8 mouse cellular contexts compared by ENCODE assay signal in the genomic region with DNA sequence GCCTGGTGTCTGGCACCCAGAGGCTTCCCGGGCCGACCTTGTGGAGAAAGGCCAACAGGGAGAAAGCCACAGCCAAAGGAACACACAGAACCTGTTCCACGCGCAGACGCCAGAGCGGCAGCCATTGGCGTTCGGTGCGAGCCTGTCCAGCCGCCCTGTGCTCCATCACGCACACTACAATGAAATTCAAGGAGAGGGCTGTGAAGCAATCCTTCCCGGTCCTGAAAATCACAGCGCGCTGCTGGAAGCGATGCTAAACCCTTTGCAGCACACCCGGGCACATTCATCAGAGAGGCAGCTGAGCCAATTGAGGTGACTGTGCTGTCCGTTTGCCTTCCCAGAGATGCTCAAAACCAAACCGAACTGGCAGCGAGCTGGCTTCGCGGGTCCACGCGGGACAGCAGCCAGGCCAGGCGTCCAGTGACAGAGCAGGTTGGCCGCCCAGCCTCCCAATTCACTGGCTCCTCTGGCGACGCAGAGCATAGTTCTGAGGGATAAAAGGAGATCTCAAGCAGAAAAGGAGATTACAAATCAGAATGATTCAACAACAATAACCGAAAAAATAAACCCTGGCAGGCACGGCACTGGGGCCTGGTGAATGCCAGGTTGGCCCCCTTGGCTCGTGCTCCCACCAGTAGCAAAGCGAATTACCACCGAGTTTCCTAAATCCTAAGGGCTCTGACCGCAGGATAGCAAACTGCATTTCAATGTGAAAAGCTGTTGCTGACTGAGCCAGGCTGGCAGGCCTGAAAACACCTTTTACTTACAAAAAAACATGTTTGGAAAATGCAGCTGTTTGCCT.
A peak's percentile ranks its signal among the peaks of the same experiment; 100 is the strongest.
DNase-seq lines count a peak whose midpoint lies in the region; ATAC-seq and TF ChIP-seq lines count a peak whose summit lies in the region.

No protein-coding gene starts in this region.

- no peak for TF ChIP-seq CTCF in stomach, postnatal 0 days (IDR thresholded peaks at IDR 0.05; ENCODE audit: low read depth)

- DNase-seq in urinary bladder, postnatal 14 days (ENCODE audit: low spot score) = peak; percentile 10
- no peak for DNase-seq in urinary bladder, adult 2 months (ENCODE audit: low spot score)
- peak; percentile 15 to 17 for DNase-seq in layer of hippocampus, postnatal 25 days (ENCODE audit: extremely low spot score in 1 of 2, low spot score in 1 of 2)
- peak; percentile 97 for DNase-seq in midbrain, embryonic 11.5 days (ENCODE audit: low spot score, missing footprints)
- peak; percentile 36 for DNase-seq in stomach, postnatal 0 days (ENCODE audit: low spot score)

- H3K9ac ChIP-seq in embryonic facial prominence, embryonic 15.5 days = no peak overlapping the region
- peak overlapping the region; percentile 23; the same call in 1 of the 2 replicates for H3K9ac ChIP-seq in heart, embryonic 16.5 days (ENCODE audit: low read length)
- peak overlapping the region; percentile 39; the same call in 1 of the 2 replicates for H3K9ac ChIP-seq in midbrain, embryonic 11.5 days (ENCODE audit: low read length)
- H3K9ac ChIP-seq in stomach, postnatal 0 days (ENCODE audit: low read length) = no peak overlapping the region

- peaks cover 8% of the 10 kb centered on the region for H3K4me1 ChIP-seq in embryonic facial prominence, embryonic 15.5 days
- no peaks in the 10 kb centered on the region for H3K4me1 ChIP-seq in heart, embryonic 16.5 days (ENCODE audit: control insufficient read depth, insufficient read depth, low read length)
- peaks cover 14% of the 10 kb centered on the region for H3K4me1 ChIP-seq in midbrain, embryonic 11.5 days (ENCODE audit: control insufficient read depth, insufficient read depth, low read length)
- H3K4me1 ChIP-seq in stomach, postnatal 0 days (replicated peaks; ENCODE audit: control insufficient read depth, insufficient read depth) = no peaks in the 10 kb centered on the region

- no peaks in the 10 kb centered on the region for H3K36me3 ChIP-seq in embryonic facial prominence, embryonic 15.5 days
- H3K36me3 ChIP-seq in heart, embryonic 16.5 days (ENCODE audit: control insufficient read depth, insufficient read depth) = no peaks in the 10 kb centered on the region
- H3K36me3 ChIP-seq in midbrain, embryonic 11.5 days (ENCODE audit: control insufficient read depth, insufficient read depth, low read length) = no peaks in the 10 kb centered on the region
- H3K36me3 ChIP-seq in stomach, postnatal 0 days (ENCODE audit: control insufficient read depth, insufficient read depth, low read length) = no peaks in the 10 kb centered on the region

- peak overlapping the region; percentile 31 for H3K4me3 ChIP-seq in embryonic facial prominence, embryonic 15.5 days (replicated peaks)
- peak overlapping the region; percentile 40 for H3K4me3 ChIP-seq in heart, embryonic 16.5 days (ENCODE audit: low read length)
- H3K4me3 ChIP-seq in midbrain, embryonic 11.5 days (ENCODE audit: low read depth, low read length) = peak overlapping the region; percentile 3
- H3K4me3 ChIP-seq in stomach, postnatal 0 days (ENCODE audit: low read depth, low read length) = peak overlapping the region; percentile 8; the same call in 1 of the 2 replicates

- no peaks in the 10 kb centered on the region for H3K9me3 ChIP-seq in embryonic facial prominence, embryonic 15.5 days (replicated peaks)
- H3K9me3 ChIP-seq in heart, embryonic 16.5 days (replicated peaks; ENCODE audit: control insufficient read depth, low read length) = 0 out of 2 replicates have a peak, but pooled peaks cover 4% of the 10 kb centered on the region
- 0 out of 2 replicates have a peak, but pooled peaks cover 4% of the 10 kb centered on the region for H3K9me3 ChIP-seq in midbrain, embryonic 11.5 days (ENCODE audit: control insufficient read depth, low read length)
- no peaks in the 10 kb centered on the region for H3K9me3 ChIP-seq in stomach, postnatal 0 days (ENCODE audit: control insufficient read depth, low read length)

- peak overlapping the region; percentile 56 for H3K4me2 ChIP-seq in embryonic facial prominence, embryonic 15.5 days (replicated peaks)
- peak overlapping the region; percentile 67 for H3K4me2 ChIP-seq in heart, embryonic 16.5 days (ENCODE audit: low read depth, low read length)
- peak overlapping the region; percentile 36 for H3K4me2 ChIP-seq in midbrain, embryonic 11.5 days
- peak overlapping the region; percentile 38 for H3K4me2 ChIP-seq in stomach, postnatal 0 days (replicated peaks; ENCODE audit: low read depth)

- ATAC-seq in embryonic facial prominence, embryonic 15.5 days (ENCODE audit: insufficient number of reproducible peaks, low FRiP score, low TSS enrichment, low read depth) = no peak
- ATAC-seq in heart, embryonic 16.5 days (replicated peaks; ENCODE audit: extremely low read depth, insufficient read depth, low FRiP score) = no peak
- peak; percentile 71 for ATAC-seq in midbrain, embryonic 11.5 days (ENCODE audit: low FRiP score)
- no peak for ATAC-seq in stomach, postnatal 0 days (ENCODE audit: low FRiP score, low TSS enrichment)
- ATAC-seq in megakaryocyte progenitor cell, adult 5-6 weeks (replicated peaks; ENCODE audit: poor library complexity) = no peak

- H3K27ac ChIP-seq in embryonic facial prominence, embryonic 15.5 days (replicated peaks) = no peak overlapping the region
- no peak overlapping the region for H3K27ac ChIP-seq in heart, embryonic 16.5 days (ENCODE audit: low read length)
- no peak overlapping the region for H3K27ac ChIP-seq in midbrain, embryonic 11.5 days (ENCODE audit: low read depth, low read length)
- no peak overlapping the region for H3K27ac ChIP-seq in stomach, postnatal 0 days (replicated peaks)

- WGBS in embryonic facial prominence, embryonic 15.5 days = 2% methylated on average over 33 of the region's 33 CpGs
- 6% methylated on average over 33 of the region's 33 CpGs for WGBS in heart, embryonic 16.5 days
- WGBS in midbrain, embryonic 11.5 days = under 1% methylated on average over 33 of the region's 33 CpGs
- 6% methylated on average over 33 of the region's 33 CpGs for WGBS in stomach, postnatal 0 days

- no peak for TF ChIP-seq EP300 in stomach, postnatal 0 days (optimal IDR thresholded peaks at IDR 0.05)

- peaks cover 22% of the 10 kb centered on the region for H3K27me3 ChIP-seq in embryonic facial prominence, embryonic 15.5 days
- peaks cover 9% of the 10 kb centered on the region for H3K27me3 ChIP-seq in heart, embryonic 16.5 days (ENCODE audit: control insufficient read depth, insufficient read depth, low read length)
- H3K27me3 ChIP-seq in midbrain, embryonic 11.5 days (ENCODE audit: control insufficient read depth, insufficient read depth, low read length) = peaks cover 74% of the 10 kb centered on the region
- peaks cover 2% of the 10 kb centered on the region; the same call in 1 of the 2 replicates for H3K27me3 ChIP-seq in stomach, postnatal 0 days (ENCODE audit: control insufficient read depth, insufficient read depth, low read length)

Comparison
In these comparisons a context has a peak if more than half of its experiments do, and no peak if none do; other contexts are left out.
1. H3K9ac ChIP-seq: peak in heart, embryonic 16.5 days (single experiment) and midbrain, embryonic 11.5 days (single experiment); none in embryonic facial prominence, embryonic 15.5 days (single experiment) and stomach, postnatal 0 days (single experiment).
2. Peak in every context shown above with its lines, with median percentiles within 50 percentile points of each other: H3K4me2 ChIP-seq and H3K4me3 ChIP-seq.